Mouse (Mus musculus) testis, postnatal 10 days (tissue): Measurements from ENCODE around the gene Mien1.

Experiments
- DNase-seq: peaks from one replicate; pipeline ENCODE4 v3.0.0; 2021; ENCODE audit warnings: low spot score

Gene Mien1

GRCm38 (mm10) chr11:98426592-98426991 lies 12.2 kb downstream of the Mien1 start:
- DNase-seq: no peak

GRCm38 (mm10) chr11:98418939-98419547 lies 19.7 kb downstream of the Mien1 start:
- no peak for DNase-seq

- DNase-seq: no peak
These were observed 20.5 kb downstream of the Mien1 start for GRCm38 (mm10) chr11:98418273-98418672.

GRCm38 (mm10) chr11:98417074-98417473 lies 21.7 kb downstream of the Mien1 start:
- DNase-seq: no peak

GRCm38 (mm10) chr11:98414162-98414561 lies 24.6 kb downstream of the Mien1 start:
- DNase-seq: no peak

- no peak for DNase-seq
These were observed 25.1 kb downstream of the Mien1 start for GRCm38 (mm10) chr11:98413731-98414130.

- no peak for DNase-seq
These were observed 25.9 kb downstream of the Mien1 start for GRCm38 (mm10) chr11:98412797-98413301.

GRCm38 (mm10) chr11:98412273-98412796 lies 26.5 kb downstream of the Mien1 start, which contains the start of gene Erbb2:
Erbb2 (plus strand) TSS chr11:98412470.
- DNase-seq: peak; percentile 83

GRCm38 (mm10) chr11:98409341-98409822 lies 29.4 kb downstream of the Mien1 start:
- peak; percentile 66 for DNase-seq

- DNase-seq: no peak
These were observed 29.9 kb downstream of the Mien1 start for GRCm38 (mm10) chr11:98408872-98409271.

- no peak for DNase-seq
These were observed 32.2 kb downstream of the Mien1 start for GRCm38 (mm10) chr11:98406621-98407020.

GRCm38 (mm10) chr11:98400816-98401215 lies 38.0 kb downstream of the Mien1 start:
- no peak for DNase-seq

GRCm38 (mm10) chr11:98400161-98400726 lies 38.5 kb downstream of the Mien1 start, which contains the start of gene Pgap3:
Pgap3 (minus strand) TSS chr11:98400490.
- peak; percentile 92 for DNase-seq

- DNase-seq: no peak
These were observed 40.8 kb downstream of the Mien1 start for GRCm38 (mm10) chr11:98397946-98398345.

GRCm38 (mm10) chr11:98395041-98395440 lies 43.8 kb downstream of the Mien1 start:
- DNase-seq: peak; percentile 68

GRCm38 (mm10) chr11:98394301-98394700 lies 44.5 kb downstream of the Mien1 start:
- peak; percentile 47 for DNase-seq

- peak; percentile 82 for DNase-seq
These were observed 45.5 kb downstream of the Mien1 start for GRCm38 (mm10) chr11:98393317-98393716.

GRCm38 (mm10) chr11:98392645-98393044 lies 46.1 kb downstream of the Mien1 start:
- DNase-seq: no peak

GRCm38 (mm10) chr11:98392034-98392433 lies 46.8 kb downstream of the Mien1 start:
- DNase-seq: no peak

- DNase-seq: peak; percentile 47
These were observed 48.6 kb downstream of the Mien1 start for GRCm38 (mm10) chr11:98390141-98390540.

- peak; percentile 75 for DNase-seq
These were observed 49.5 kb downstream of the Mien1 start for GRCm38 (mm10) chr11:98389221-98389780.

- DNase-seq: no peak
These were observed 50.5 kb downstream of the Mien1 start for GRCm38 (mm10) chr11:98388282-98388681.
